Mouse (Mus musculus): ENCODE measurements around the gene Hist1h1a. TPM values are rescaled to one million over a fixed set of nuclear protein-coding genes. Genes with fewer than 3 reads are reported as not detected.

Hist1h1a gene
- total and polyA plus RNA-seq, 3 experiments: 2.4 to 1,163 (median 30.9) TPM

- peak; percentile 95 for TF ChIP-seq UBTF (IDR thresholded peaks at IDR 0.05; ENCODE audit: low read depth, low read length)
Measured at GRCm38 (mm10) chr13:23761871-23762821, 1.3 kb upstream of the Hist1h1a start, which contains the start of gene Hist1h3a (continued).

GRCm38 (mm10) chr13:23763242-23763585 lies 252 bp upstream of the Hist1h1a start:
- Histone ChIP-seq H3K9ac (ENCODE audit: insufficient read depth, low read depth) (peak overlapping the region; percentile 99), H3K27me3 (replicated peaks) (no peaks in the 10 kb centered on the region), H3K27ac (ENCODE audit: insufficient read depth, low read depth) (peak overlapping the region; percentile 88), H3K79me2 (replicated peaks; ENCODE audit: control insufficient read depth, extremely low read depth, insufficient read depth, poor library complexity, severe bottlenecking) (no peaks in the 10 kb centered on the region), H3K4me2 (ENCODE audit: insufficient read depth, low read depth, poor library complexity, severe bottlenecking) (peak overlapping the region; percentile 98), H3K4me3 (replicated peaks in 1 of 3; ENCODE audit: low read depth in 2 of 3, low read length in 2 of 3, poor library complexity in 1 of 3) (peak overlapping the region; percentile 6 to 37 (median 36)), H3K4me1 (ENCODE audit: control insufficient read depth in 1 of 2, insufficient read depth in 2 of 2) (peaks cover 3 to 34% of the 10 kb centered on the region in 2 experiments; a peak in 3 of 4 replicates), H3K36me3 (replicated peaks in 1 of 2; ENCODE audit: control insufficient read depth in 1 of 2, insufficient read depth in 1 of 2, low read length in 1 of 2) (no peaks in the 10 kb centered on the region), H3K9me3 (replicated peaks; ENCODE audit: low read length) (no peaks in the 10 kb centered on the region)
- peak; percentile 31; the same call in 1 of the 2 replicates for TF ChIP-seq IRF4 (IDR thresholded peaks at IDR 0.05; ENCODE audit: low read depth, low read length)
- no peak for TF ChIP-seq ZKSCAN1 (IDR thresholded peaks at IDR 0.05; ENCODE audit: borderline replicate concordance, low read depth, low read length)
- 0 out of 2 replicates have a peak, but pooled peaks have one; percentile 49 for TF ChIP-seq CHD2 (IDR thresholded peaks at IDR 0.05; ENCODE audit: low read length)
- no peak for TF ChIP-seq POLR2AphosphoS2 (IDR thresholded peaks at IDR 0.05; ENCODE audit: low read depth, low read length)
- TF ChIP-seq CHD1 (IDR thresholded peaks at IDR 0.05; ENCODE audit: low read depth, low read length): no peak; the same call in none of the 2 replicates
- TF ChIP-seq RCOR1 (conservative IDR thresholded peaks at IDR 0.05; ENCODE audit: low read depth, low read length): no peak
- peak; percentile 40 for TF ChIP-seq NRF1 (IDR thresholded peaks at IDR 0.05; ENCODE audit: low read depth, low read length)
- 0 out of 2 replicates have a peak, but pooled peaks have one; percentile 54 for TF ChIP-seq MYC (IDR thresholded peaks at IDR 0.05; ENCODE audit: low read depth, low read length)
- TF ChIP-seq MAZ (IDR thresholded peaks at IDR 0.05; ENCODE audit: low read depth, low read length): peak; percentile 66; the same call in 1 of the 2 replicates
- TF ChIP-seq MAFK (IDR thresholded peaks at IDR 0.05; ENCODE audit: insufficient replicate concordance, low read length): 0 out of 2 replicates have a peak, but pooled peaks have one; percentile 36
- peak; percentile 50 for TF ChIP-seq MXI1 (IDR thresholded peaks at IDR 0.05; ENCODE audit: low read depth, low read length)
- dilution Hi-C loops (cut with MboI; ENCODE audit: extremely low pct_ligation_motif_present, extremely low pct_unique_long_range_greater_than_20kb, low sequenced_read_pairs): no loop called here
- in situ Hi-C loops (cut with MboI; ENCODE audit: low pct_ligation_motif_present, low pct_unique_long_range_greater_than_20kb, low sequenced_read_pairs): loop anchor here (25.0 kb wide), 1 partner anchor 1726 kb away; the partner anchor contains the start of genes Hist1h2ag, Hist1h2ah, Hist1h2bj and Hist1h2bk
- DNase-seq (ENCODE audit: extremely low read depth): no peak

All from CH12.LX (cell line).